Mouse (Mus musculus): Measurements from ENCODE around the gene Ggt6.
"Not testable (repeated sequence)": the region's sequence is repeated elsewhere in the genome, so short reads cannot be mapped to it uniquely, and the experiment has no call there.

Gene Ggt6

GRCm38 (mm10) chr11:72411093-72411921 lies 24.0 kb upstream of the Ggt6 start, which contains the start of gene Smtnl2:
TSS of gene Smtnl2 (minus strand) at chr11:72411713.
- DNase-seq (ENCODE audit: low read depth, low spot score) = peak; percentile 65

- DNase-seq (ENCODE audit: low read depth, low spot score) = no peak
Observed at GRCm38 (mm10) chr11:72411945-72412344, 23.4 kb upstream of the Ggt6 start.

GRCm38 (mm10) chr11:72413016-72413415 lies 22.3 kb upstream of the Ggt6 start:
- DNase-seq (ENCODE audit: low read depth, low spot score) = no peak

- no peak for DNase-seq (ENCODE audit: low read depth, low spot score)
Observed at GRCm38 (mm10) chr11:72413601-72414190, 21.6 kb upstream of the Ggt6 start.

GRCm38 (mm10) chr11:72415155-72415554 lies 20.2 kb upstream of the Ggt6 start:
- DNase-seq (ENCODE audit: low read depth, low spot score) = no peak

- DNase-seq (ENCODE audit: low read depth, low spot score) = no peak
Observed at GRCm38 (mm10) chr11:72416666-72417065, 18.7 kb upstream of the Ggt6 start.

GRCm38 (mm10) chr11:72417376-72417775 lies 17.9 kb upstream of the Ggt6 start:
- no peak for DNase-seq (ENCODE audit: low read depth, low spot score)

- DNase-seq (ENCODE audit: low read depth, low spot score) = no peak
Observed at GRCm38 (mm10) chr11:72418227-72418626, 17.1 kb upstream of the Ggt6 start.

GRCm38 (mm10) chr11:72419006-72419405 lies 16.3 kb upstream of the Ggt6 start:
- DNase-seq (ENCODE audit: low read depth, low spot score) = no peak

- no peak for DNase-seq (ENCODE audit: low read depth, low spot score)
Observed at GRCm38 (mm10) chr11:72420460-72421122, 14.7 kb upstream of the Ggt6 start.

- DNase-seq (ENCODE audit: low read depth, low spot score) = no peak
Observed at GRCm38 (mm10) chr11:72421518-72422278, 13.6 kb upstream of the Ggt6 start.

- no peak for DNase-seq (ENCODE audit: low read depth, low spot score)
Observed at GRCm38 (mm10) chr11:72423686-72424085, 11.6 kb upstream of the Ggt6 start.

GRCm38 (mm10) chr11:72425201-72425600 lies 10.1 kb upstream of the Ggt6 start:
- no peak for DNase-seq (ENCODE audit: low read depth, low spot score)

- no peak for DNase-seq (ENCODE audit: low read depth, low spot score)
Observed at GRCm38 (mm10) chr11:72426884-72427283, 8.4 kb upstream of the Ggt6 start.

GRCm38 (mm10) chr11:72428694-72429093 lies 6.6 kb upstream of the Ggt6 start:
- peak; percentile 70 for DNase-seq (ENCODE audit: low read depth, low spot score)

- DNase-seq (ENCODE audit: low read depth, low spot score) = peak; percentile 83
Observed at GRCm38 (mm10) chr11:72429288-72429690, 6.0 kb upstream of the Ggt6 start.

- DNase-seq (ENCODE audit: low read depth, low spot score) = not testable (repeated sequence)
Observed at GRCm38 (mm10) chr11:72430311-72431068, 4.8 kb upstream of the Ggt6 start.

GRCm38 (mm10) chr11:72435694-72436045 lies 344 bp downstream of the Ggt6 start:
- no peak for DNase-seq (ENCODE audit: low read depth, low spot score)

- DNase-seq (ENCODE audit: low read depth, low spot score) = no peak
Observed at GRCm38 (mm10) chr11:72436271-72436670, 945 bp downstream of the Ggt6 start.

- DNase-seq (ENCODE audit: low read depth, low spot score) = no peak
Observed at GRCm38 (mm10) chr11:72436756-72437650, 1.7 kb downstream of the Ggt6 start.
